Mouse (Mus musculus) spleen, postnatal 14 days (tissue): ENCODE data around the gene Trim8.

Experiments
- DNase-seq, 2 experiments: peaks; one replicate each; pipeline ENCODE4 v3.0.0; 2021 to 2022; ENCODE audit warnings: low spot score in 2 of 2

Gene Trim8

DNA sequence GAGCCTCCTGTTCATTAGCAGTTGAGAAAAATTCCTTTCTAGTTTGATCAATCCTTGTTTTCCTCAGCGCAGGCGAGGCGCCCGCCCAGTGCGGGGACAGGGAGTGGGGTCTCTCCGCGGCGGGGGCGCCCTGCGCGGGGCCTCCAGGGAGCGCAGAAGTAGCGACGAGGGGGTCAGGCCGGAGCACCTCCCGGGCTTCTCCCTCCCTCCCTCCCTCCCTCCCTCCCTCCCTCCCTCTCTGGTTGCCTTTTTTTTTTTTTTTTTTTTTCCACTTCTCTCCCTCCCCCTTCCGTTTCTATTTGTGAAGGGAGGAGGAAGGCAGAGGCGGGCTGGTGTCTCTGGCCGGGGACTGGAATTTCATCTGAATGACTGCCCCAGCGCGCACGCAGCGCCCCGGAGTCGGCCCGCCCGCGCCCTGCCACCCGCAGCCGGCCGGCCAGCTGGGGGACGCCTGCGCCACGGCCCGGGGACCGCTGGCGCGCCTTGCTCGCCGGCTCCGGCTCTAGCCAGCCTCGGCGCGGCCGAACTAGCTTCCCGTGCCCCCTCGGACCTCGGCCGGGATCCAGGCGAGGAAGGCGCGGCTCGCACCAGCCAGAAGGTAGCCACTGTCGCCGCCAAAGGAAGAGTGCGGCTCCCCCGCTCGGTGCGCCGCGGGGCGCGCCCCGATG is at the start of gene Trim8:
Gene Trim8 (plus strand): TSS at position 302 of the 668 bp plus-strand sequence.
- DNase-seq, result peak; percentile 52 to 57

- peak in 1 of 2 experiments; percentile 42 for DNase-seq
These were observed 49.3 kb upstream of the Trim8 start for GRCm38 (mm10) chr19:46452052-46452827.

DNA sequence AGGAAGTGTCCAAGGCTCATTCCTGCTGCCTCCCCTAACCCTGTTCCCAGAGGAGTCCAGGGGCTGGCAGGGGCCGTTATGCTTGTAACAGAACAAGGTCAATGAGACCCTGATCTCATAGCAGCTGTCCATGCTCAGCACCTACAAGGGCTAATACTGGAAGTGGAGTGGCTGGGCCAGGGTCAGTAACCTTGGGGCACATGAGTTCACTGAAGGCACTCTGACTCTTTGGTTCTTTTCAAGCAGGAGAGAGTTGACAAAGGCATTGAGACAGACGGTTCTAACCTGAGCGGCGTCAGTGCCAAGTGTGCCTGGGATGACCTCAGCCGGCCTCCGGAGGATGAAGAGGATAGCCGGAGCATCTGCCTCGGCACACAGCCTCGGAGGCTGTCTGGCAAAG is 48.6 kb upstream of the Trim8 start:
- no peak for DNase-seq

DNA sequence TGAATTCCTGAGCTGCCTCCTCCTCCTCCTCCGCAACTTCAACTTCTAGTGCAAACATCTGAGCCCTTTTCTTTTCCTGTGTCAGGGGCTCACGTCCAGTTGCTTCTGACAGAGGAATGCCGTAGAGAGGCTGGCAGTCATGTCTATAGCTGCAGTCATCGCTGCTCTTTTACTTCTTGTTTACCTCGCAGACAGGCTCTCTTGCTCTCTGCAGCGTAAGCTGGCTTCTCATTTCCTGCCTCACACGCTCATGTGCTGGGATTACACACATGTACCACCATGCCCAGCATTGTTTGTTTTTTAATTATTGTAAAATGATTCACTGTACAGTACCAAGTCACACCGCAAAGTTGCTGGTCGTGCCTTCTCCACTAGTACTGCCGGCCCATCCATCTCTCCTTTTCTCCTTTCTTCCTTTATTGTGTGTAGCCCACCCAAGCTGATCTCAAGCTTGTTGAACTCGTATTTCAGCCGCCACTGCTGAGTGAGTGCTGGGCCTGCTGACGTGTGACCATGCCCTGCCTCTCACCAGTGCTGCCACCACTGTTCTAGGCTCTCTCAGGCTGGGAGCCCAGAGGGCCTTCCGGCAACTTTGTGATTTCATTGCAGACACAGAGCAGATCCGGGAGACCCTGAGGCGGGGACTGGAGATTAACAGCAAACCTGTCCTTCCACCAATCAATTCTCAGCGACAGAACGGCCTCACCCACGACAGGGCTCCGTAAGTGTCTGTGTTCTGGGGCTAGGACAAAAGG is 47.2 kb upstream of the Trim8 start:
- peak in 1 of 2 experiments; percentile 39 for DNase-seq

DNA sequence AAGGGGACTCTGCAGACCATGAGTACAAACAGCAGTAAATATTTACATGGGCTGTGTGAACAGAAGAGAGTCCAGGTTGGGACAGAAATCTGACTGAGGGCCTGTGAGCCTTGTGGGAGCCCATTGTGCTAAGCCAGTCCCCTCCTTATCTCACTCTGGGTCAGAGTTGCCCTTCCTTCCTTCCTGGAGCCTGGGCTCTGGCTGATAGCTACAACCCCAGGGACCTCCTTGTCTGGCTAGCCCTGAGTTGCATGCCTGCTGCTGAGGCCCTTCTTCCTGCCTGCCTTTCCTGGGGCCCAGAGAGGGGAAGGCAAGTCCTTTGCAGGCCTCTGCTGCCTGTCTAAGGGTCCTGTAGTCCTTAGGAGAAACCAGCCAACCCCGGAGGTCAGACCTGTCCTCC is 46.5 kb upstream of the Trim8 start:
- DNase-seq, result no peak

DNA sequence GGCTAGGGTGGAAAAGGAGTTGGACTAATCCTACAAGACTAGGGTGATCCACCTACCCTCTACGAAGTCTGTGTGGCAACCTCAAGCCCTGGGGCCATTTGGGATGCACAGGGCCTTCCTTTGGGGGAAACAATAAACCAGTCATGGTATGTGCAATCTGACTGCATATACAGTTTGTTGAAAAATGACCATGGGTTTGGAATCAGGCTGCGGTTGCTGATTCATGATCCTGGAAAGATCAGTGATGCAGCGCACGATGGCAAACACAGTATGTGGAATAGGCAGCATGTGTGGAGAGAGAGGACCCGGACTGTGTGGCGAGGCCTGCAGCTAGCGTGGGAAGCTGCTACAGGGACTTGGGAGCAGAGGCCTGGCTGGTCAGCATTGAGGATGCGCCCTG is 45.9 kb upstream of the Trim8 start:
- no peak for DNase-seq

DNA sequence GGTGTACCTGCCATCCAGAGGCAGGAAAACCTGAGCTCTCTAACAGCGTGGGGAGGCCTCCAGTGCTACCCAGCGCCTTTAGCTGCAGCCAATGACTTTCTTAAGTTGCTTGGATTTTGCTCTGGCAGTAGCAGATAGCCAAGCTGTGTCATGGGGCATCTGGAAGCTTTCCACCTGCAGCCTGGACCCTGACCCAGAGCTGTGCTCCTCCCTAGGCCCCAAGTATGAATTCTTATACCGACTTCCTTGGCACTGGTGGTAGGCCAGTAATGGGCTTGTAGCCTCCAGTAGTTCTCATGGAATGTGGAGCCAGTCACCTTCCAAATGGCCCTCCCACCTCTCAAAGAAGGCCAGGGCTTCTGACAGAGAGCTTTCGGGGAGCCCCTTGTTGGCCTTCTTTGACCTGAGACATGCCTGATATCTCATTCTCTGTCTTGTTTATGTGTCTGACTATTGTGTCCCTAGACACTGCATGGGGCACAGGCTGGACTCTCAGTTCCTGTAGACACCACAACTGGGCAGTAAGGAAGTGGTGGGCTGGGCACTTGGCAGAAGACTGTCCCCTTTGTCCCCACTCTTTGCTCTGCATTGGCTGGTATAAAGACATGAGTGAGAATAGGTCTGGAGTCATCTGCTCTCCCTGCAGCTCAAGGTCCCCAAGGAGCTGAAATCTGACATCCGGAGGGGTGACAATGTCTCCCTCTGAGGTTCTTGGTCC is 45.3 kb upstream of the Trim8 start:
- DNase-seq, result no peak

- no peak for DNase-seq
These were observed 43.7 kb upstream of the Trim8 start for GRCm38 (mm10) chr19:46457798-46458197.

- DNase-seq, result no peak
These were observed 42.2 kb upstream of the Trim8 start for GRCm38 (mm10) chr19:46459256-46459655.

DNA sequence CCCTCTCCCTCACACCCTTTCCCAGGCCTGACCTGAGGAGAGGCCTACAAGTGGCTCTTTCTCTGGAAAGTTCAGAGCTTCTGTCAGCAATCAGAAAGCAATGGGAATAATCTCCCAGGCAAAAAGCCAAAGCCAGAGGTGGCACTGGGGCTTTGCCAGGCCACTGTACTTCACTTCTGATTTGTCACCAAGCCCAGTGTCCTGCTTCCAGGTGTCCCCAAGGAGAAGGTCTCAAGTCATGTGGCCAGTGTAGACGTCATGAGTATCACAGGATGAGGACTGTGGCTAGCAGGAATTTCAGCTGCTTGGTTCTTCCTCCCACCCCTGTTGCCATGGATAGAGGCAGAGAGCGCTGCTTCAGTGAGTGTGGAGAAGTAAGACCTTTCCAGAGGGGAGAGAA is 41.6 kb upstream of the Trim8 start:
- no peak for DNase-seq

DNA sequence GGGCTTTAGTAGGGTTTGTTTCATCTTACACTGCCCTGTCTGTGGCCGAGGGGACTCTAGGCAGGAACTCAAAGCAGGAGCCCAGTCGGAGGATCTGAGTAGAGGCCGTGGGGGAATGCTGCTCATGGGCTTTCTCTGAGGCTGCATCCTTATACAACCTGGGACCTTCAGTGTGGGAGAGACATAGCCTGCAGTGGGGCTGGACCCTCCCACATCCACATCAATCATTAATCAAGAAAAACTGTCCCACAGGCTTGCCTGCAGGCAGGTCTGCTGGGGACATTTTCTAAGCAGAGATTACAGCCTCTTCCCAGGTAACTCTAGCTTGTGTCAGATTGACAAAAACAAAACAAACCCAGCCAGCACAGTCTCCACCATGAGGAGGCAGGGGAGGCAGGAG is 38.9 kb upstream of the Trim8 start:
- DNase-seq, result no peak

- no peak for DNase-seq
These were observed 38.1 kb upstream of the Trim8 start for GRCm38 (mm10) chr19:46463446-46463845.

DNA sequence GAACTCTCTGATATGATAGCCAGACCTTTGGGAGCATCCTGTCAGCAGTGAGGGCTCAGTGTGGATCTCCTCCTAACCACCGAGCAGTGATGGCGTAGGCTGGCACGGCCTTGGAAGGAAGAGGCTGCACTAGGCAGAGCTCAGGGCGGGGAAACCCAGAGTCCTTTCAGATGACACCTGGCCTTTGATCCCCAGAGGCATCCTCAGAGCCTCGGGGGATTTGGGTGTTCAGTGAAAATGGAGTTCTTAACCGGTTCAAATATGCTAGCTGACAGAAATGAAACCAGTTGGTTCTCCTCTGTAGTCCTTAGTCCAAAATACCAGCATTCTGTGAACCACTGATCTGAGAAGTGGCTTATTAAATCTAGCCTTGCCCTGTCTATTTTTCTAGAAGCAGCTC is 35.3 kb upstream of the Trim8 start:
- DNase-seq, result peak; percentile 40 to 65

- DNase-seq, result no peak
These were observed 34.4 kb upstream of the Trim8 start for GRCm38 (mm10) chr19:46467051-46467503.

DNA sequence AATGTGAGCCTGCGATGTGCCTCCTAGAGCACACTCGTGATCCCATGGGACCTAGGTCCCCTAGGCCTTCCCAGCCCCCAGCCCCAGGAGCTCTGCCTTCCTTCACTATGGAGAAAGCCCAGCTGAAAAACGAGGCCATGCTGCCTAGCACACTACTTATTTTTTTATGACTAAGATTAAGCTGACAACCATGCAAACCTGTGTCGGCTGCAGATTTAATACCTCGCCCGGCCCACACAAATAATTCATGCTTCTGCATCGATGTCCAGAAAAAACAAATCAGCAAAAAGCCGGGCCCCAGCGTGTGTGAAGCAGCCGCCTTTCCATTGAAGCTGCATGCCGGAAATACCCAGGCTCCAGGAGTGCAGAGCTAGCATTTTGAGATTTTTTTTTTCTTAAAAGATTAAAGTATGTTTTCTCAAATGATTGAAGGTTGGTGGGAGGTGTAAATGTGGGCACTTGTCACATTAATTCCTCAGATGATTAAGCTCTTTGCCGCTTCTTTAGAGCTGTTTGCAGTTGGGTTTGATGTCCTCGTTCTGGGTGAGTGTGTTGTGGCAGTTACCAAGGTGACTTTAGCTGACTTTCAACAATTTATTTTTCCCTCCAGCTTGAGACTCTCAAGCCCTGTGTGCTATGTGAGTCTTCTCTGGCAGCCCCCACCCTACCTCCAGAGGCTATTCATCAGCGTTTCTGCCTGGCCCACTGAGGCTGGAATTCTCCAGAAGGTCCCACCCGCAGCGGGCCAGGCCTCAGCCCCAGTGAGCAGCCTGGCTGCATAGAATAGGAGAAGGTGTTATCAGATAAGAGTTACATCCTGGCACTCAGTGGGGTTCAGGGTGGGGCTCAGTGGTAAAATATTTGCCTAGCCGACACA is 30.9 kb upstream of the Trim8 start:
- DNase-seq, result no peak

DNA sequence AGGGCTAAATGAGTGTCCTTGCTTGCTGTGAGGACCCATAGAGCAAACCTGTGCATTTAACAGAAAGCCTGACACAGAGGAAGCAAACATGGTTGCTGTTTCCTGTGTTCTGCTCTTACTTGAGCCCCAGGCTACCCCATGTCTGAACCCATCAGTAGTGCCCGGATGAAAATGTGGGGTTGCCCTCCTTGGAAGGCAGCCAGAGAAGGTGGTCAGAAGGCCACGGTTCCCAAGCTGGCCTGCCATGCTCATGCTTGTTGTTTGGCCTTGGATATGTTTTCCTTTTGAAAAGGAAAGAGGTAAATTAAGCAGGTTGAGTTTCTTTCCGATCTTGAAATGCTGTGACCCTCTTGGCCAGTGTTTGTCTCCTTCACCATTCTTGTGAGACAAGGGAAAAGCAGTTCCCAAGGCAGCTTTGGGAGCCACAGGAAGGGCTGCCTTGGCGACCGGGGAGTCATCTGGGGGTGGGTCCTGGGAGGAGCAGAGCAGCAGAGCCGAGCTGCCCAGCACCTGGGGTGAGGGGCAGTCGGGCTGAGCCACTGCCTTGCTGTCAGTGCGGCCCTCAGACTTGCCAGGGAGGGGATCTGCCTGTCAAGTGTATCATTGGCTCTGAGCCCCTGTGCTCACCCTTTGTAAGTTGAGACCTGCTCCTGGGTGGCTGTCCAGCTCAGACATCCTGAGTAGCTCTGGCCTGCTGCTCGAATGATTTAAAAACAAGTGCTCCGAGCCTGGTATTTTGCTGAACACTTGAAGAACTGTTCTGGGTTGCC is 30.0 kb upstream of the Trim8 start:
- no peak for DNase-seq

DNA sequence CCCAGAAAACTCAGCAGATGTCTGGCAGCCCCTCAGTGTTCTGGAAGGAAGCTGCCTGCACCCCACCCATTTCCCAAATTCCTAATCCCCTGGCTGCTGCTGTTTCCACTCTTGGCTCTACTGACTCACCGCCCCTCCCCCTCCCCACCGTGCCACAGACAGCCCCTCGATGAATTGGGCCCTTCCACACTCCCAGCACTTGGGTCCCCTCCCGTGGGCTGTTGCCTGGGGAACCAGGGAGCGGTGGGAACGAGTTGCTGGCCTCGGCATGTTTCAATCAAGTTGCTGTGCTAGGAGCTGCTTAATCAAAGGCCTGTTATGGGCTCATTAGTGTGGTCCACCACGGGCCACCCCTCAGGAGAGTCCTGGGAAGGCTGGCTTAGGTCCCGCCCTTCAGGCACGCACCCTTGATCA is 24.1 kb upstream of the Trim8 start:
- DNase-seq, result no peak

GRCm38 (mm10) chr19:46478242-46478641 is 23.3 kb upstream of the Trim8 start:
- DNase-seq, result no peak

GRCm38 (mm10) chr19:46478826-46479225 is 22.7 kb upstream of the Trim8 start:
- DNase-seq, result no peak
